Mouse (Mus musculus): ENCODE data around the gene Evi5.

DNA sequence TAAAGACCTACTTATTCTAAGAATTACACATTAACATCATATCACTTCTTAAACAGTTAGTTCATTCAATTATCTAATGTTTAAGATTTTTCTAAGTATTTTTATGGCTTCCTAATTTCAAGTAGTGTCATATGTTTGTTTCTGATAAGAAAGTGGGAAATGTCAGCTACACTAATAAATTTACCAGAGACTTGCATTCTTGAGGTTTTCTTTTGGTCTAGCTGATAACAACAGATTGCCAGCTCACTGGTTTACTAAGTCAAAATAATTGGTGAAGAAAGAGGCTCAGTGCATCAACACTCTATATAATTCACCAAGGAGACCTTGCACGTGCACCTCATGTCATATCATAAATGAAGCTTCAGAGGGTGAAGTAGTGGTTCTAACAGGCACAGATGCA is 106.7 kb downstream of the Evi5 start:
- TF ChIP-seq CTCF (IDR thresholded peaks at IDR 0.05; ENCODE audit: extremely low read depth, insufficient read depth, insufficient read length, insufficient replicate concordance) = no peak
- TF ChIP-seq POLR2A (IDR thresholded peaks at IDR 0.05; ENCODE audit: low read depth, low read length) = no peak
